ENCODE assay signal across 8 mouse cellular contexts in genomic region chr12:20233871-20234307, GRCm38 (mm10).
DNase-seq lines count a peak whose midpoint lies in the region; ATAC-seq lines count a peak whose summit lies in the region.

No protein-coding gene starts in this region.

- no peak overlapping the region for H3K27ac ChIP-seq in embryonic facial prominence, embryonic 13.5 days
- H3K27ac ChIP-seq in liver, embryonic 16.5 days (ENCODE audit: low read length): no peak overlapping the region

- no peaks in the 10 kb centered on the region for H3K4me1 ChIP-seq in embryonic facial prominence, embryonic 13.5 days
- H3K4me1 ChIP-seq in liver, embryonic 16.5 days (ENCODE audit: control insufficient read depth, low read depth, low read length): no peaks in the 10 kb centered on the region

- no peak overlapping the region for H3K4me2 ChIP-seq in embryonic facial prominence, embryonic 13.5 days
- no peak overlapping the region for H3K4me2 ChIP-seq in liver, embryonic 16.5 days (ENCODE audit: low read depth, low read length)

- no peak overlapping the region for H3K9ac ChIP-seq in embryonic facial prominence, embryonic 13.5 days
- H3K9ac ChIP-seq in liver, embryonic 16.5 days (ENCODE audit: low read depth, low read length): no peak overlapping the region

- DNase-seq in spleen, adult 18-20 months: peak; percentile 2 to 22
- DNase-seq in spleen, adult 12 weeks (ENCODE audit: low spot score): no peak
- peak; percentile 9 for DNase-seq in heart, postnatal 4 days
- peak; percentile 31 to 77 for DNase-seq in spleen, postnatal 4 days (ENCODE audit: low spot score in 2 of 2)
- no peak for DNase-seq in kidney, adult 11 months

- no peak overlapping the region for H3K4me3 ChIP-seq in embryonic facial prominence, embryonic 13.5 days
- no peak overlapping the region for H3K4me3 ChIP-seq in liver, embryonic 16.5 days (ENCODE audit: low read depth, low read length)

- peaks cover 38% of the 10 kb centered on the region for H3K36me3 ChIP-seq in embryonic facial prominence, embryonic 13.5 days
- no peaks in the 10 kb centered on the region for H3K36me3 ChIP-seq in liver, embryonic 16.5 days (ENCODE audit: control insufficient read depth, insufficient read depth)

- ATAC-seq in embryonic facial prominence, embryonic 13.5 days (ENCODE audit: insufficient number of reproducible peaks, insufficient read depth, low FRiP score, low TSS enrichment, low read depth): peak; percentile 62
- ATAC-seq in liver, embryonic 16.5 days (ENCODE audit: low read depth): peak; percentile 45
- no peak for ATAC-seq in inflammation-experienced regulatory T-cells, adult 6 months

- peaks cover 28% of the 10 kb centered on the region for H3K27me3 ChIP-seq in embryonic facial prominence, embryonic 13.5 days
- H3K27me3 ChIP-seq in liver, embryonic 16.5 days (ENCODE audit: control insufficient read depth, insufficient read depth, low read depth, low read length): no peaks in the 10 kb centered on the region

- 71% methylated on average over 25 of the region's 25 CpGs for WGBS in embryonic facial prominence, embryonic 13.5 days
- WGBS in liver, embryonic 16.5 days (ENCODE audit: insufficient replicate concordance): 61% methylated on average over 25 of the region's 25 CpGs

- peaks cover 59% of the 10 kb centered on the region for H3K9me3 ChIP-seq in embryonic facial prominence, embryonic 13.5 days
- H3K9me3 ChIP-seq in liver, embryonic 16.5 days (replicated peaks; ENCODE audit: control insufficient read depth, low read length): peaks cover 47% of the 10 kb centered on the region

Comparison
In these comparisons a context has a peak if more than half of its experiments do, and no peak if none do; other contexts are left out.
1. DNase-seq: peak in spleen, adult 18-20 months (2 of 2), heart, postnatal 4 days (single experiment) and spleen, postnatal 4 days (2 of 2); none in spleen, adult 12 weeks (single experiment) and kidney, adult 11 months (single experiment).